Mouse (Mus musculus): ENCODE measurements at regions not wholly inside any gene's neighbourhood (a gene's known extent, or its start where the extent isn't known, plus 50 kb on each side); places are given as distances from the start of the nearest gene placed in this dataset.
A peak's percentile ranks its signal among the peaks of the same experiment; 100 is the strongest.

- Histone ChIP-seq H3K27ac (replicated peaks; ENCODE audit: low read depth, low read length) (no peak overlapping the region), H3K4me1 (ENCODE audit: control insufficient read depth, insufficient read depth, low read length) (no peaks in the 10 kb centered on the region), H3K36me3 (ENCODE audit: control insufficient read depth, insufficient read depth, low read length) (no peaks in the 10 kb centered on the region), H3K4me3 (replicated peaks; ENCODE audit: low read depth, low read length) (no peak overlapping the region), H3K4me2 (ENCODE audit: low read length) (no peak overlapping the region), H3K27me3 (ENCODE audit: control insufficient read depth, insufficient read depth, low read length) (no peaks in the 10 kb centered on the region), H3K9ac (replicated peaks; ENCODE audit: low read length) (no peak overlapping the region), H3K9me3 (ENCODE audit: control insufficient read depth, low read length) (no peaks in the 10 kb centered on the region)
- DNase-seq: no peak
- no peak for ATAC-seq (ENCODE audit: low FRiP score, low TSS enrichment)
- 83% methylated on average over 2 of the region's 2 CpGs for WGBS
These were observed 251.0 kb downstream of the Gm10295 start for GRCm38 (mm10) chr7:71100266-71100665.

DNA sequence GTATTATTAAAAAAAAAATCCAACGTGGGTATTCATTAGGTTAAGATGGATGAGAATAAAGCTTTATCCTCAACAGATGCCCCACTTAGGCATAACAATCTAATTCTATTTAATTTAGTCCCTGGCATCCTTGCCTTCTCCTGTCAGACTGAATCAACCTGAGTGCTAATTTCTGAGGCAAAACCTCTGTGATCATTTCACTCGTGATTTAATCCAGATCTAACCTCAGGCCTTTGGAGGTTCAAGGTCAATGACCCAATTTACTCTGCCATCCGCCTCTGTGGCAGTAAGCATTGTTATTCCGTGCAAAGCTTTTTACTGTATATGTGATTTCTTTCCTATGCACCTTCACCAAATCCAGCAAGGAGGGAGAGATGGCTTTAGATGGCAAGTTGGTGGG is 253.0 kb downstream of the Gm10295 start:
- no peak for DNase-seq
- WGBS: 41% methylated on average over 4 of the region's 4 CpGs

DNA sequence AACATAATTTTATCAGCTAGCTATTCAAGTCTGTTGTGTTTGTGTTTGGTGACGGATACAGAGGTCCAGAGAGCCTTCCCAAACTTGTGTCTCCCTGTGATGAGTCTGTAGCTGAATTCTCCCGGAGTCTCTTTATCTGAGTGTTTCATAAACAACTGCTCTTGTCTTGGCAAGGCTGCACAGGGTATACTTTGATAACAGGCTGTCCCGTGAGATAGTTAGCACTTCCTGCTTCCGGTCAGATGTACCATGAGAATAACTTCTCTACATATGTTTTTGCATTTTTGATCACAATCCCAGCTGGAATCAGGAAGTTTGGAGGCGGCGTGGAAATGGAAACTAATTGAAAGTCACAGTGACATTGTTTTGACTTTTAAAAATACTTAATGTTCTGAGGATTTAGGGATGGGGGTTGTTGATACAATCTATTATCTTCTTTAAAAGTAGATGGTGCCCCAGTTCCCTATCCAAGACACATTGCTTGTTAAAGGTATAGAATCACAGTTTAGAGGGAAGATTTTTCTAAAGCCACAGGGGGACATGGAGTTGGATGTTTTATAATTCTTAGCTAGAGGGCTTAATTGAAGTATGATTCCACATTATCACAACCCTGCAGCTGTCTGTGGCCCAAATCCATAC is 257.9 kb downstream of the Gm10295 start:
- H3K27me3 ChIP-seq (ENCODE audit: control insufficient read depth, insufficient read depth, low read length): no peaks in the 10 kb centered on the region
- H3K4me2 ChIP-seq (ENCODE audit: low read length): no peak overlapping the region
- DNase-seq (no peak), ATAC-seq (ENCODE audit: low FRiP score, low TSS enrichment) (no peak)
- H3K27ac ChIP-seq (replicated peaks; ENCODE audit: low read depth, low read length): no peak overlapping the region
- no peak overlapping the region for H3K4me3 ChIP-seq (replicated peaks; ENCODE audit: low read depth, low read length)
- H3K4me1 ChIP-seq (ENCODE audit: control insufficient read depth, insufficient read depth, low read length): no peaks in the 10 kb centered on the region
- no peak overlapping the region for H3K9ac ChIP-seq (replicated peaks; ENCODE audit: low read length)
- WGBS: 86% methylated on average over 6 of the region's 6 CpGs
- no peaks in the 10 kb centered on the region for H3K9me3 ChIP-seq (ENCODE audit: control insufficient read depth, low read length)
- H3K36me3 ChIP-seq (ENCODE audit: control insufficient read depth, insufficient read depth, low read length): no peaks in the 10 kb centered on the region

More for the DNA sequence above, 253.0 kb downstream of the Gm10295 start:
- ATAC-seq (ENCODE audit: low FRiP score, low TSS enrichment): no peak
- Histone ChIP-seq H3K4me3 (replicated peaks; ENCODE audit: low read depth, low read length) (no peak overlapping the region), H3K9me3 (ENCODE audit: control insufficient read depth, low read length) (no peaks in the 10 kb centered on the region), H3K36me3 (ENCODE audit: control insufficient read depth, insufficient read depth, low read length) (no peaks in the 10 kb centered on the region), H3K4me2 (ENCODE audit: low read length) (no peak overlapping the region), H3K27ac (replicated peaks; ENCODE audit: low read depth, low read length) (no peak overlapping the region), H3K27me3 (ENCODE audit: control insufficient read depth, insufficient read depth, low read length) (no peaks in the 10 kb centered on the region), H3K4me1 (ENCODE audit: control insufficient read depth, insufficient read depth, low read length) (no peaks in the 10 kb centered on the region), H3K9ac (replicated peaks; ENCODE audit: low read length) (no peak overlapping the region)

- no peak for DNase-seq
- Histone ChIP-seq H3K4me1 (ENCODE audit: control insufficient read depth, insufficient read depth, low read length) (no peaks in the 10 kb centered on the region), H3K4me3 (replicated peaks; ENCODE audit: low read depth, low read length) (no peak overlapping the region), H3K9me3 (ENCODE audit: control insufficient read depth, low read length) (no peaks in the 10 kb centered on the region), H3K27ac (replicated peaks; ENCODE audit: low read depth, low read length) (no peak overlapping the region), H3K9ac (replicated peaks; ENCODE audit: low read length) (no peak overlapping the region), H3K36me3 (ENCODE audit: control insufficient read depth, insufficient read depth, low read length) (no peaks in the 10 kb centered on the region), H3K27me3 (ENCODE audit: control insufficient read depth, insufficient read depth, low read length) (no peaks in the 10 kb centered on the region), H3K4me2 (ENCODE audit: low read length) (no peak overlapping the region)
- ATAC-seq (ENCODE audit: low FRiP score, low TSS enrichment): no peak
These were observed 258.5 kb downstream of the Gm10295 start for GRCm38 (mm10) chr7:71092825-71093224.

DNA sequence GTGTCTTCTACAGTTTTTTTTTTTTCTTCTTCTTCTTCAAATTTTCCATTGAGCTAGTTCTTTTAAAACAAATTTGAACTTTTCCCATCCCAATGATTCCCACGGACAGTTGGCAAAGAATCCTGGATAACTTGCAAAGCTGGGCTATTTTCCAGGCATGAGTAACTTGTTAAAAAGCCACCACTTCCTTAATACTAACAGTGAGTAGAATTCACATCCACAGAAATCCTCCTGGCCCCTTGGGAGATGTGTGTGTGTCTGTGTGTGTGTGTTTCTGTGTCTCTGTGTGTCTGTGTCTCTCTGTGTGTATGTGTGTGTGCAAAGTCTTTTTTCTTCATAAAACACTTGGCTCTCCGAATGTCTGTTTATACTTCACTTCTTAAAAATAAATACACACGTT is 259.0 kb downstream of the Gm10295 start:
- ATAC-seq (ENCODE audit: low FRiP score, low TSS enrichment): no peak

DNA sequence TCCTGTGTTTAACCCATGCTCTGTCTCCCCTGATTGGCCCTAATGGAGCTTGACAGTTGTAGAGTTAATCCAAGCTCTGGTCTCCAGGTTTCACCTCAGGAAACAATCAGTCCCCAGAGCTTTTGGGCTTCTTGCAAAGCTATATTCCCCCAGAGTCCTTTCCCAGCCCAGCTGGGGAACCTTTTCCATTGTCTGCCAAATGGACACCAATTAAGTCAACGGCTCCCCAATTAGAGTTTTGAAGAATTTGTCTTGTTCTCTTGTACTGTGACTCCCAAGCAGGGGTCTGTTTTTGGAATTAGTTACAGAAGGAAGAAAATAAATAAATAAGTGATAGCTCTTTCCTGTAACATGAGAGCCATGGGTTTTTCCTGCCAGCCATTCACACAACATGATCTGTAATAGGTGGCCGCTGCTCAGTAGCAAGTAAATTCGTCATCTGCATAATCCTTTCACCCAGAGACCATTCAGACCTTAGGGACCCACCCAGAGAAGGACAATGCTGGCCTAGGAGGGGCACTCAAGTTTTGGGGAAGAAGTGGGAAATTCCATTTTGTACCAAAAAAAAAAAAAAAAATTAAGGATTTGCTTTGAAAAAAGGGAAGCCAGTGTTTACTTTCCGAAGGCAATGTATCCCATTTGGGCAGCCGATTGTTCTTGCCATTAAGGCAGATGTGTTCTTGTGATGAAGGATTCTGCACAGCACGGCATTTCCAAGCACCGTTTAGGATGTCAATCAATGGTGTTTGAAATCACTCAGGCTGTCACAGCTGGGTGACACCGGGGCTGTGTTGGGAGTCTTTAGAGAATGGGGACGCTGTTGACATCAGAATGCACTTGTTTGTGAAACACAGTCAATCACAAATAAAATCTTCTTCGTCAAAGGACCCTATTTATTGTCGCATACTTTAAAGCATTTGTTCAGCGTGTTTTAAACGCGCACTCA is 286.6 kb downstream of the Gm10295 start:
- Histone ChIP-seq H3K27ac (replicated peaks; ENCODE audit: low read depth, low read length) (no peak overlapping the region), H3K9me3 (ENCODE audit: control insufficient read depth, low read length) (no peaks in the 10 kb centered on the region), H3K4me1 (ENCODE audit: control insufficient read depth, insufficient read depth, low read length) (0 out of 2 replicates have a peak, but pooled peaks cover 11% of the 10 kb centered on the region), H3K4me2 (ENCODE audit: low read length) (peak overlapping the region; percentile 37), H3K9ac (replicated peaks; ENCODE audit: low read length) (no peak overlapping the region), H3K27me3 (ENCODE audit: control insufficient read depth, insufficient read depth, low read length) (no peaks in the 10 kb centered on the region), H3K36me3 (ENCODE audit: control insufficient read depth, insufficient read depth, low read length) (no peaks in the 10 kb centered on the region), H3K4me3 (replicated peaks; ENCODE audit: low read depth, low read length) (no peak overlapping the region)
- no peak for ATAC-seq (ENCODE audit: low FRiP score, low TSS enrichment)
- WGBS: 5% methylated on average over 14 of the region's 14 CpGs
- peak; percentile 41 for DNase-seq

More for the DNA sequence above, 259.0 kb downstream of the Gm10295 start:
- 90% methylated on average over 3 of the region's 3 CpGs for WGBS
- no peaks in the 10 kb centered on the region for H3K4me1 ChIP-seq (ENCODE audit: control insufficient read depth, insufficient read depth, low read length)
- H3K9me3 ChIP-seq (ENCODE audit: control insufficient read depth, low read length): no peaks in the 10 kb centered on the region
- DNase-seq: no peak
- no peak overlapping the region for H3K4me3 ChIP-seq (replicated peaks; ENCODE audit: low read depth, low read length)
- no peaks in the 10 kb centered on the region for H3K27me3 ChIP-seq (ENCODE audit: control insufficient read depth, insufficient read depth, low read length)
- no peaks in the 10 kb centered on the region for H3K36me3 ChIP-seq (ENCODE audit: control insufficient read depth, insufficient read depth, low read length)
- no peak overlapping the region for H3K4me2 ChIP-seq (ENCODE audit: low read length)
- no peak overlapping the region for H3K27ac ChIP-seq (replicated peaks; ENCODE audit: low read depth, low read length)
- no peak overlapping the region for H3K9ac ChIP-seq (replicated peaks; ENCODE audit: low read length)

DNA sequence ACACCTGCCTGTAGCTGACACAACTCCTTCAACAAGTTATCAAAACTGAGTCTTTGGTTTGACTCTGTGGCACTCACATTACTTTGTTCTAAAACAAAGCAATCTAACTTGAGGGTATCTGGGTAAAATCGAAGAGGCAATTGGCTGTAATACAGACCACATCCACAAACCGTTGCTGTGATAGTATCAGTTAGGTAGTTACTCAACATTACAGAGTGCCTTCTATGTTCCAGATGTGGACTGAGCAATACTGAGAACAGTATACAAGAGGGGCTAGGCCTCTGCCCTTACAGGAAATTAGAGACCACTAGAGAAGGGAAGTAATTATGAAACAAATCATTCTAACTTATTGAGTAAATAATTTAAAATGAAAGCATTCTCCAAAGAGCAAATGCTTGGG is 300.5 kb downstream of the Gm10295 start:
- H3K9ac ChIP-seq (replicated peaks; ENCODE audit: low read length): no peak overlapping the region
- ATAC-seq (ENCODE audit: low FRiP score, low TSS enrichment) (no peak), DNase-seq (no peak)
- H3K4me3 ChIP-seq (replicated peaks; ENCODE audit: low read depth, low read length): no peak overlapping the region
- no peaks in the 10 kb centered on the region for H3K9me3 ChIP-seq (ENCODE audit: control insufficient read depth, low read length)
- no peak overlapping the region for H3K4me2 ChIP-seq (ENCODE audit: low read length)
- WGBS: 89% methylated on average over 2 of the region's 2 CpGs
- H3K36me3 ChIP-seq (ENCODE audit: control insufficient read depth, insufficient read depth, low read length): no peaks in the 10 kb centered on the region
- no peaks in the 10 kb centered on the region for H3K4me1 ChIP-seq (ENCODE audit: control insufficient read depth, insufficient read depth, low read length)
- H3K27ac ChIP-seq (replicated peaks; ENCODE audit: low read depth, low read length): no peak overlapping the region
- H3K27me3 ChIP-seq (ENCODE audit: control insufficient read depth, insufficient read depth, low read length): no peaks in the 10 kb centered on the region

DNA sequence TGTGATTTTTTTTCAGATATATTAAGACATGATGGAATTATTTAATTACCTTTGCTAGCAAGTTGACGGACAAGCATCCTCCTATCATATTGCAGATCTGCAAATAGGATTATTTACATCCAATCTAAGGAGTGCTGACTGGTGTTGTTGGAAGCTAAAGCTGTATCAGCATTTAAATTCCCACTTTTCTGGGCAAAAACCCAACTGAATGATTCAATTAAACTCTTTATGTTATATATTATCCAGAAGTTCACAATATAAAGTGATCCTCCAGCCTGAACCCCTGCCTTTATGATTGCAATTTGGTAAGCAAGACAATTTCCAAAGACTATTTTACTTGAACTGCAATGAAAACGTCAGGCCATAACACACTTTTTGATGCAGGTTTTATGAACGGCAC is 304.1 kb downstream of the Gm10295 start:
- no peaks in the 10 kb centered on the region for H3K9me3 ChIP-seq (ENCODE audit: control insufficient read depth, low read length)
- ATAC-seq (ENCODE audit: low FRiP score, low TSS enrichment): no peak
- no peaks in the 10 kb centered on the region for H3K4me1 ChIP-seq (ENCODE audit: control insufficient read depth, insufficient read depth, low read length)
- H3K9ac ChIP-seq (replicated peaks; ENCODE audit: low read length): no peak overlapping the region
- WGBS: 75% methylated on average over 3 of the region's 3 CpGs
- no peak for DNase-seq
- no peak overlapping the region for H3K4me3 ChIP-seq (replicated peaks; ENCODE audit: low read depth, low read length)
- H3K4me2 ChIP-seq (ENCODE audit: low read length): no peak overlapping the region
- H3K27ac ChIP-seq (replicated peaks; ENCODE audit: low read depth, low read length): no peak overlapping the region
- H3K36me3 ChIP-seq (ENCODE audit: control insufficient read depth, insufficient read depth, low read length): no peaks in the 10 kb centered on the region
- H3K27me3 ChIP-seq (ENCODE audit: control insufficient read depth, insufficient read depth, low read length): no peaks in the 10 kb centered on the region

GRCm38 (mm10) chr7:71046596-71046995 is 304.7 kb downstream of the Gm10295 start:
- Histone ChIP-seq H3K36me3 (ENCODE audit: control insufficient read depth, insufficient read depth, low read length) (no peaks in the 10 kb centered on the region), H3K9me3 (ENCODE audit: control insufficient read depth, low read length) (no peaks in the 10 kb centered on the region), H3K4me1 (ENCODE audit: control insufficient read depth, insufficient read depth, low read length) (no peaks in the 10 kb centered on the region), H3K4me2 (ENCODE audit: low read length) (no peak overlapping the region), H3K9ac (replicated peaks; ENCODE audit: low read length) (no peak overlapping the region), H3K27ac (replicated peaks; ENCODE audit: low read depth, low read length) (no peak overlapping the region), H3K27me3 (ENCODE audit: control insufficient read depth, insufficient read depth, low read length) (no peaks in the 10 kb centered on the region), H3K4me3 (replicated peaks; ENCODE audit: low read depth, low read length) (no peak overlapping the region)
- WGBS: 44% methylated on average over 1 of the region's 1 CpGs
- DNase-seq (peak; percentile 57), ATAC-seq (ENCODE audit: low FRiP score, low TSS enrichment) (no peak)

Data from midbrain, embryonic 14.5 days (tissue).